ENCODE assay signal across 9 mouse cellular contexts in genomic region chr5:103789619-103790116, GRCm38 (mm10).
DNase-seq lines count a peak whose midpoint lies in the region; ATAC-seq and TF ChIP-seq lines count a peak whose summit lies in the region.
"Had no signal": no experiment of that assay in that cellular context is flagged by ENCODE, and none has a peak within 500 bp of the region (broad histone marks: within the 10 kb centered on the region; RNA-seq: fewer than 3 reads in every experiment).

No protein-coding gene starts in this region.

- no peak for TF ChIP-seq CTCF in liver, adult 2 months (IDR thresholded peaks at IDR 0.05; ENCODE audit: low read depth, low read length)

- H3K27ac ChIP-seq in liver, adult 2 months (replicated peaks; ENCODE audit: insufficient read depth, low read depth, low read length), result peak overlapping the region; percentile 28
- no peak overlapping the region for H3K27ac ChIP-seq in liver, embryonic 12.5 days
- H3K27ac ChIP-seq: liver, embryonic 13.5 days had no signal

- H3K4me1 ChIP-seq in liver, adult 2 months (ENCODE audit: control insufficient read depth, insufficient read depth, low read length), result peaks cover 15% of the 10 kb centered on the region
- H3K4me1 ChIP-seq in liver, embryonic 12.5 days, result peaks cover 17% of the 10 kb centered on the region

- H3K36me3 ChIP-seq in liver, adult 2 months (ENCODE audit: control insufficient read depth, insufficient read depth, low read length), result peaks cover 9% of the 10 kb centered on the region
- H3K36me3 ChIP-seq in liver, embryonic 12.5 days, result peaks cover 95% of the 10 kb centered on the region

- H3K4me2 ChIP-seq in liver, embryonic 12.5 days, result no peak overlapping the region
- H3K4me2 ChIP-seq: liver, embryonic 13.5 days had no signal

- no peak overlapping the region for H3K9ac ChIP-seq in liver, adult 2 months (ENCODE audit: low read depth, low read length)
- H3K9ac ChIP-seq in liver, embryonic 12.5 days, result no peak overlapping the region
- H3K9ac ChIP-seq: liver, embryonic 13.5 days had no signal

- ATAC-seq in liver, embryonic 12.5 days, result no peak

- DNase-seq in liver, adult 2 months (ENCODE audit: extremely low read depth, low read depth, low spot score), result peak; percentile 90
- DNase-seq in cerebellum, adult 11 months, result peak; percentile 86
- DNase-seq in gastrocnemius, postnatal 36 days, result peak; percentile 64 to 67
- DNase-seq in layer of hippocampus, postnatal 10 days (ENCODE audit: low spot score in 2 of 2), result peak; percentile 81 to 82
- peak; percentile 89 for DNase-seq in skeletal muscle tissue, adult 2 months (ENCODE audit: low read depth, low spot score)
- no peak for DNase-seq in thymus, postnatal 25 days
- DNase-seq in ovary, adult 18-20 months (ENCODE audit: low spot score), result no peak
- DNase-seq: liver, embryonic 13.5 days had no signal

- TF ChIP-seq POLR2A in liver, adult 2 months (IDR thresholded peaks at IDR 0.05; ENCODE audit: extremely low read depth, insufficient read depth, low read length), result no peak

- intact Hi-C loops in gastrocnemius, postnatal 36 days (cut with DNase I), result no loop called here

- H3K4me3 ChIP-seq in liver, adult 2 months (ENCODE audit: insufficient read depth, low read depth, low read length), result no peak overlapping the region
- no peak overlapping the region for H3K4me3 ChIP-seq in liver, embryonic 12.5 days
- H3K4me3 ChIP-seq: liver, embryonic 13.5 days had no signal

- peaks cover 30% of the 10 kb centered on the region for H3K79me2 ChIP-seq in liver, adult 2 months (ENCODE audit: control insufficient read depth, insufficient read depth, low read length)

- WGBS in liver, adult 2 months, result 17% methylated on average over 9 of the region's 9 CpGs
- whole genome bisulfite sequencing in liver, embryonic 12.5 days (ENCODE audit: insufficient replicate concordance), result 89% methylated on average over 9 of the region's 9 CpGs

- no peaks in the 10 kb centered on the region for H3K9me3 ChIP-seq in liver, embryonic 12.5 days (replicated peaks)
- H3K9me3 ChIP-seq: liver, embryonic 13.5 days had no signal

- no peaks in the 10 kb centered on the region for H3K27me3 ChIP-seq in liver, adult 2 months (ENCODE audit: control insufficient read depth, insufficient read depth, low read length)
- H3K27me3 ChIP-seq in liver, embryonic 12.5 days (replicated peaks), result no peaks in the 10 kb centered on the region
- H3K27me3 ChIP-seq: liver, embryonic 13.5 days had no signal

Comparison
In these comparisons a context has a peak if more than half of its experiments do, and no peak if none do; other contexts are left out.
1. DNase-seq: peak in liver, adult 2 months (single experiment), cerebellum, adult 11 months (single experiment), gastrocnemius, postnatal 36 days (2 of 2), layer of hippocampus, postnatal 10 days (2 of 2) and skeletal muscle tissue, adult 2 months (single experiment); none in thymus, postnatal 25 days (single experiment) and ovary, adult 18-20 months (single experiment).